Mouse (Mus musculus): ENCODE data around the gene Ppig.

DNA sequence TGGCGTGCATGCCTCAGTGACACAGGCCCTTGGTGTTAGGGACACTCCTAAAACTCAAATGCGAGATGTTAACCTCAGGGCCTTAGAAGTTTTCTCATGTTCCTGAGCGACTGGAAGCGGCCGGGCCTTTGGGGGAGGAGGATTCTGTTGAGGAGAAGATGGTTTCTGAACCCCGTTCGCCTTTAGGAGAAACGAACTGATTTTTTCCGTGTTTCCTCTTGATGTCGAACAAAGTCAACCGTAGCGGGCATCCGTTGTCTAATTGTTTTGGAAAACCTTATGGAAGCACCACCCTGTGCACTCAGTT, 1.1 kb downstream of the Ppig start:
- TF ChIP-seq POLR2A (IDR thresholded peaks at IDR 0.05; ENCODE audit: insufficient read depth, low read length) (no peak), CTCF (IDR thresholded peaks at IDR 0.05; ENCODE audit: low read depth, low read length) (no peak), EP300 (IDR thresholded peaks at IDR 0.05; ENCODE audit: insufficient read depth, low read depth, low read length) (no peak)

All from ES-Bruce4 (cell line).